Mouse (Mus musculus): ENCODE measurements around the gene Dusp8.
"Not testable (repeated sequence)": the region's sequence is repeated elsewhere in the genome, so short reads cannot be mapped to it uniquely, and the experiment has no call there.

Gene Dusp8

GRCm38 (mm10) chr7:142095183-142095931 is at the start of gene Dusp8:
Gene Dusp8, minus strand, starts transcription at chr7:142095843.
- peak; percentile 52 for DNase-seq (ENCODE audit: low read depth, low spot score)

GRCm38 (mm10) chr7:142144507-142144906 is 48.9 kb upstream of the Dusp8 start, which contains the start of gene Gm45337:
Gene Gm45337, minus strand, starts transcription at chr7:142144607.
- no peak for DNase-seq (ENCODE audit: low read depth, low spot score)

- DNase-seq (ENCODE audit: low read depth, low spot score) = not testable (repeated sequence)
Observed at GRCm38 (mm10) chr7:142143506-142144010, 47.9 kb upstream of the Dusp8 start.

- no peak for DNase-seq (ENCODE audit: low read depth, low spot score)
Observed at GRCm38 (mm10) chr7:142140696-142141095, 45.1 kb upstream of the Dusp8 start.

GRCm38 (mm10) chr7:142135934-142136333 is 40.3 kb upstream of the Dusp8 start, which contains the start of gene Gm39115:
Gene Gm39115, minus strand, starts transcription at chr7:142136034.
- DNase-seq (ENCODE audit: low read depth, low spot score) = not testable (repeated sequence)

- no peak for DNase-seq (ENCODE audit: low read depth, low spot score)
Observed at GRCm38 (mm10) chr7:142134206-142134995, 38.8 kb upstream of the Dusp8 start.

- DNase-seq (ENCODE audit: low read depth, low spot score) = no peak
Observed at GRCm38 (mm10) chr7:142128843-142129242, 33.2 kb upstream of the Dusp8 start.

- not testable (repeated sequence) for DNase-seq (ENCODE audit: low read depth, low spot score)
Observed at GRCm38 (mm10) chr7:142120629-142121028, 25.0 kb upstream of the Dusp8 start, which contains the start of gene Gm45618. Gene Gm45618, minus strand, starts transcription at chr7:142120729.

GRCm38 (mm10) chr7:142119632-142120031 is 24.0 kb upstream of the Dusp8 start:
- no peak for DNase-seq (ENCODE audit: low read depth, low spot score)

GRCm38 (mm10) chr7:142104747-142105146 is 9.1 kb upstream of the Dusp8 start:
- no peak for DNase-seq (ENCODE audit: low read depth, low spot score)

- DNase-seq (ENCODE audit: low read depth, low spot score) = peak; percentile 50
Observed at GRCm38 (mm10) chr7:142097776-142098175, 2.1 kb upstream of the Dusp8 start.

GRCm38 (mm10) chr7:142096701-142097100 is 1.1 kb upstream of the Dusp8 start:
- no peak for DNase-seq (ENCODE audit: low read depth, low spot score)

GRCm38 (mm10) chr7:142094301-142095143 is 1.1 kb downstream of the Dusp8 start:
- no peak for DNase-seq (ENCODE audit: low read depth, low spot score)

- no peak for DNase-seq (ENCODE audit: low read depth, low spot score)
Observed at GRCm38 (mm10) chr7:142093696-142094240, 1.9 kb downstream of the Dusp8 start.

- no peak for DNase-seq (ENCODE audit: low read depth, low spot score)
Observed at GRCm38 (mm10) chr7:142092991-142093390, 2.7 kb downstream of the Dusp8 start.

- no peak for DNase-seq (ENCODE audit: low read depth, low spot score)
Observed at GRCm38 (mm10) chr7:142091848-142092247, 3.8 kb downstream of the Dusp8 start.

- no peak for DNase-seq (ENCODE audit: low read depth, low spot score)
Observed at GRCm38 (mm10) chr7:142089648-142090447, 5.8 kb downstream of the Dusp8 start.

GRCm38 (mm10) chr7:142088886-142089285 is 6.8 kb downstream of the Dusp8 start:
- no peak for DNase-seq (ENCODE audit: low read depth, low spot score)

GRCm38 (mm10) chr7:142087069-142087652 is 8.5 kb downstream of the Dusp8 start:
- no peak for DNase-seq (ENCODE audit: low read depth, low spot score)

Measured in WW6 (cell line).